Mouse (Mus musculus) lung, embryonic 14.5 days (tissue): ENCODE results near the gene Casp8. TPM values are rescaled to one million over a fixed set of nuclear protein-coding genes. Genes with fewer than 3 reads are reported as not detected.
A peak's percentile ranks its signal among the peaks of the same experiment; 100 is the strongest.

Experiments used
- ATAC-seq: fragments of 200-750 bp; cut with Nextera tagmentation; 2 replicates; pipeline ENCODE4 v1.8.0; 2017; ENCODE audit warnings: mild to moderate bottlenecking, moderate TSS enrichment, moderate library complexity; ENCODE audit not compliant: insufficient read depth
- DNase-seq: peaks from one replicate; pipeline ENCODE4 v3.0.0-alpha.2; 2015
- H3K27ac ChIP-seq: fragments of 300-500 bp; sonication (generic); 2 replicates; pipeline ENCODE4 v1.5.1; 2014; ENCODE audit warnings: low read depth, mild to moderate bottlenecking, moderate library complexity
- H3K27me3 ChIP-seq: fragments of 300-500 bp; sonication (generic); 2 replicates; pipeline ENCODE4 v1.6.1; 2014; ENCODE audit warnings: low read length, control low read depth; ENCODE audit not compliant: insufficient read depth
- H3K36me3 ChIP-seq: fragments of 300-500 bp; sonication (generic); 2 replicates; pipeline ENCODE4 v1.6.1; 2014; ENCODE audit warnings: control low read depth; ENCODE audit not compliant: insufficient read depth
- H3K4me1 ChIP-seq: fragments of 300-500 bp; sonication (generic); 2 replicates; pipeline ENCODE4 v1.6.1; 2014; ENCODE audit warnings: antibody characterized with exemption, control low read depth; ENCODE audit not compliant: insufficient read depth
- H3K4me2 ChIP-seq: fragments of 300-500 bp; sonication (generic); 2 replicates; pipeline ENCODE4 v1.6.1; 2014; ENCODE audit warnings: mild to moderate bottlenecking
- H3K4me3 ChIP-seq: fragments of 300-500 bp; sonication (generic); 2 replicates; pipeline ENCODE4 v1.5.1; 2014; ENCODE audit warnings: low read depth, low read length
- H3K9ac ChIP-seq: fragments of 300-500 bp; sonication (generic); 2 replicates; pipeline ENCODE4 v1.6.1; 2014
- H3K9me3 ChIP-seq: fragments of 300-500 bp; sonication (generic); 2 replicates; pipeline ENCODE4 v1.6.1; 2016; ENCODE audit warnings: low read depth, low read length, control low read depth
- CTCF ChIP-seq: IDR thresholded peaks from 2 replicates; pipeline ENCODE4 v1.5.1; 2016; ENCODE audit warnings: antibody characterized with exemption, low read depth
- WGBS: fragments of 180-500 bp; shearing (Covaris S2); extraction: QIAGEN DNeasy Blood & Tissue Kit; methylation state at CpG from one replicate; pipeline ENCODE4 v1.1.7; 2014; 5-methylcytosine and 5-hydroxymethylcytosine counted together
- polyA plus RNA-seq: library from polyadenylated mRNA; unstranded; fragments of >200 nt; fragmentation: Nextera tagmentation; extraction: Ambion mirVana; gene quantifications from 2 replicates; pipeline ENCODE4 v1.2.1, GENCODE M21; 2014

The Casp8 gene
- polyA plus RNA-seq, 1 experiment from 2014 or later: 50.4 TPM

- no peak overlapping the region for H3K4me2 ChIP-seq
- no peaks in the 10 kb centered on the region for H3K36me3 ChIP-seq
- H3K27ac ChIP-seq: no peak overlapping the region
- no peak overlapping the region for H3K9ac ChIP-seq
- no peaks in the 10 kb centered on the region for H3K9me3 ChIP-seq
- no peaks in the 10 kb centered on the region for H3K27me3 ChIP-seq
- H3K4me1 ChIP-seq: no peaks in the 10 kb centered on the region
- H3K4me3 ChIP-seq: no peak overlapping the region
- TF ChIP-seq CTCF: no peak
- ATAC-seq (no peak), DNase-seq (no peak)
Measured at GRCm38 (mm10) chr1:58769136-58769535, 26.0 kb upstream of the Casp8 start.

GRCm38 (mm10) chr1:58769701-58770100, 25.5 kb upstream of the Casp8 start:
- Histone ChIP-seq H3K4me2 (no peak overlapping the region), H3K9me3 (no peaks in the 10 kb centered on the region), H3K9ac (no peak overlapping the region), H3K27ac (no peak overlapping the region), H3K4me1 (no peaks in the 10 kb centered on the region), H3K27me3 (no peaks in the 10 kb centered on the region), H3K4me3 (no peak overlapping the region), H3K36me3 (no peaks in the 10 kb centered on the region)
- no peak for ATAC-seq
- WGBS: 52% methylated on average over 9 of the region's 9 CpGs
- no peak for DNase-seq
- no peak for TF ChIP-seq CTCF

- no peak for ATAC-seq
- TF ChIP-seq CTCF: peak; percentile 73
- WGBS: 26% methylated on average over 7 of the region's 7 CpGs
- no peaks in the 10 kb centered on the region for H3K4me1 ChIP-seq
- H3K36me3 ChIP-seq: no peaks in the 10 kb centered on the region
- H3K27ac ChIP-seq: no peak overlapping the region
- DNase-seq: peak; percentile 86
- H3K4me3 ChIP-seq: no peak overlapping the region
- H3K9me3 ChIP-seq: no peaks in the 10 kb centered on the region
- H3K9ac ChIP-seq: no peak overlapping the region
- H3K27me3 ChIP-seq: no peaks in the 10 kb centered on the region
- H3K4me2 ChIP-seq: no peak overlapping the region
Measured at GRCm38 (mm10) chr1:58770111-58770720, 25.0 kb upstream of the Casp8 start.

- Histone ChIP-seq H3K4me1 (no peaks in the 10 kb centered on the region), H3K36me3 (no peaks in the 10 kb centered on the region), H3K4me3 (no peak overlapping the region), H3K27ac (no peak overlapping the region), H3K9ac (no peak overlapping the region), H3K9me3 (no peaks in the 10 kb centered on the region), H3K27me3 (no peaks in the 10 kb centered on the region), H3K4me2 (no peak overlapping the region)
- no peak for TF ChIP-seq CTCF
- DNase-seq (no peak), ATAC-seq (no peak)
- 59% methylated on average over 3 of the region's 3 CpGs for WGBS
Measured at GRCm38 (mm10) chr1:58772084-58772483, 23.1 kb upstream of the Casp8 start.

- no peaks in the 10 kb centered on the region for H3K4me1 ChIP-seq
- H3K27ac ChIP-seq: no peak overlapping the region
- H3K9ac ChIP-seq: no peak overlapping the region
- no peak overlapping the region for H3K4me3 ChIP-seq
- ATAC-seq (no peak), DNase-seq (no peak)
- H3K4me2 ChIP-seq: no peak overlapping the region
- H3K9me3 ChIP-seq: no peaks in the 10 kb centered on the region
- TF ChIP-seq CTCF: no peak
- H3K27me3 ChIP-seq: no peaks in the 10 kb centered on the region
- H3K36me3 ChIP-seq: no peaks in the 10 kb centered on the region
Measured at GRCm38 (mm10) chr1:58773280-58773679, 21.9 kb upstream of the Casp8 start.

- Histone ChIP-seq H3K27ac (no peak overlapping the region), H3K4me3 (no peak overlapping the region), H3K36me3 (no peaks in the 10 kb centered on the region), H3K4me1 (no peaks in the 10 kb centered on the region), H3K9me3 (no peaks in the 10 kb centered on the region), H3K9ac (no peak overlapping the region), H3K4me2 (no peak overlapping the region), H3K27me3 (no peaks in the 10 kb centered on the region)
- 59% methylated on average over 2 of the region's 2 CpGs for WGBS
- no peak for TF ChIP-seq CTCF
- DNase-seq: peak; percentile 23
- ATAC-seq: no peak
Measured at GRCm38 (mm10) chr1:58773905-58774304, 21.3 kb upstream of the Casp8 start.

- H3K9me3 ChIP-seq: no peaks in the 10 kb centered on the region
- DNase-seq (no peak), ATAC-seq (no peak)
- H3K4me2 ChIP-seq: no peak overlapping the region
- TF ChIP-seq CTCF: no peak
- no peaks in the 10 kb centered on the region for H3K36me3 ChIP-seq
- WGBS: 92% methylated on average over 5 of the region's 5 CpGs
- no peak overlapping the region for H3K4me3 ChIP-seq
- no peak overlapping the region for H3K27ac ChIP-seq
- H3K9ac ChIP-seq: no peak overlapping the region
- H3K4me1 ChIP-seq: no peaks in the 10 kb centered on the region
- H3K27me3 ChIP-seq: no peaks in the 10 kb centered on the region
Measured at GRCm38 (mm10) chr1:58775361-58775760, 19.8 kb upstream of the Casp8 start.

GRCm38 (mm10) chr1:58777583-58777982, 17.6 kb upstream of the Casp8 start:
- Histone ChIP-seq H3K27ac (no peak overlapping the region), H3K9ac (no peak overlapping the region), H3K4me2 (no peak overlapping the region), H3K27me3 (no peaks in the 10 kb centered on the region), H3K4me1 (no peaks in the 10 kb centered on the region), H3K9me3 (no peaks in the 10 kb centered on the region), H3K4me3 (no peak overlapping the region), H3K36me3 (no peaks in the 10 kb centered on the region)
- DNase-seq (no peak), ATAC-seq (no peak)
- 87% methylated on average over 1 of the region's 1 CpGs for WGBS
- TF ChIP-seq CTCF: no peak
